Mouse (Mus musculus): Measurements from ENCODE around the gene Gm17026. TPM values are rescaled to one million over a fixed set of nuclear protein-coding genes. Genes with fewer than 3 reads are reported as not detected.

Gene Gm17026
- polyA plus RNA-seq (2012; rRNA removed): not detected in 2 replicates

GRCm38 (mm10) chr14:42259948-42260347 lies at the start of gene Gm17026:
Gene Gm17026 (minus strand): TSS chr14:42260048.

GRCm38 (mm10) chr14:42297258-42297657 lies 37.4 kb upstream of the Gm17026 start, which contains the start of gene Gm9611:
Gene Gm9611 (minus strand): TSS chr14:42297358.

Other genes with a start within 250 kb of the Gm17026 start
- gene Gm7951, start 142.7 kb downstream of the Gm17026 start, polyA plus RNA-seq (2012; rRNA removed): not detected in 2 replicates
- not detected in 2 replicates for gene Gm17027, start 97.4 kb downstream of the Gm17026 start, polyA plus RNA-seq (2012; rRNA removed)
- gene Gm3573, start 69.3 kb downstream of the Gm17026 start, polyA plus RNA-seq (2012; rRNA removed): not detected in 2 replicates
- gene Gm9611, start 37.3 kb upstream of the Gm17026 start, polyA plus RNA-seq (2012; rRNA removed): not detected in 2 replicates
- not detected in 2 replicates for gene Gm7995, start 50.2 kb upstream of the Gm17026 start, polyA plus RNA-seq (2012; rRNA removed)
- gene Gm8005, start 179.6 kb upstream of the Gm17026 start, polyA plus RNA-seq (2012; rRNA removed): not detected in 2 replicates
- gene Gm8011, start 203.8 kb upstream of the Gm17026 start, polyA plus RNA-seq (2012; rRNA removed): not detected in 2 replicates
- gene Gm8020, start 242.3 kb upstream of the Gm17026 start, polyA plus RNA-seq (2012; rRNA removed): not detected in 2 replicates